Mouse (Mus musculus) lung, postnatal 14 days (tissue): ENCODE measurements at regions not wholly inside any gene's neighbourhood (a gene's known extent, or its start where the extent isn't known, plus 50 kb on each side); places are given as distances from the start of the nearest gene placed in this dataset.

Experiments used
- DNase-seq: peaks from one replicate; pipeline ENCODE4 v3.0.0; 2021

DNA sequence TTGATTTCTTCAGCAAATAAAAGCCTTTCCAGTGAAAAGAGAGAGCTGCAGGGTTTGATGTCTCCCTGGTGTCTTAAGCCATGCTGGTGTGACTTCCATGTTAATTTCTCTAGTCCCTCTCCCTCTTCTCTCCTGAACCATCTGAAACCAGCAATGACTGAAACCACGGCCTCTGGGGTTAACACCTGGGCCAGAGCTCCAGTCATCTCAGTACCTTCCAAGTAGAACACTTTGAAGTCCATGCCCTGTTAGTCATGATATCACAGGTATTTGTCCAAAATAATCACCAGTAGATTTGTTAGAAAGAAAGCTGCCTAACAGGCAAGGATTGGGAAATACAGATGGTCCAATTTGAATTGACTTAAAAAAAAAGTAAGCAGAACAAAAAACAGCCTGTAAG, 56.8 kb upstream of the Lhx8 start:
- no peak for DNase-seq

DNA sequence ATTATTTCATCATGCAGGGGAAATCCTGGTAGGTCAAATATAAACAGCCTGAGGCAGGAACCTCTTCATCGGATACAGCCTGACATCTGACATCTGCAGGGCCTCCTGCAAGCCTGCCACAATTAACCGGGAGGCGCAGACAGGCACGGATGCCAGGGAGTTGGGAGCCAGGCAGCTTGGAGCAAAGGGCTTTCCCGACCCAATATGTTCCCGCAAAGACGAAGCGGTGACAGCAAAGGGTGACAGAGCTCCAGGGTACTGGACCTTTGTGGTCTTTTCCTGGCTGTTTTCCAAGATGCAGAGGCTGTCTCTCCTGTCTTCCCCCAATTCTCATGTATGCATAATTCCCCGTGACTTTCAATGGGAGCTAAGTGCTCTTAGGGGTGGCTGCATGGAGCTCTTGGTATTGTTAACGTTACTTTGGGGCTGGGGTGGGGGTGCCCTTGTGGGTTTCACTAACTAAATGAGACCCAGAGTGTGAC, 55.4 kb upstream of the Lhx8 start:
- no peak for DNase-seq

DNA sequence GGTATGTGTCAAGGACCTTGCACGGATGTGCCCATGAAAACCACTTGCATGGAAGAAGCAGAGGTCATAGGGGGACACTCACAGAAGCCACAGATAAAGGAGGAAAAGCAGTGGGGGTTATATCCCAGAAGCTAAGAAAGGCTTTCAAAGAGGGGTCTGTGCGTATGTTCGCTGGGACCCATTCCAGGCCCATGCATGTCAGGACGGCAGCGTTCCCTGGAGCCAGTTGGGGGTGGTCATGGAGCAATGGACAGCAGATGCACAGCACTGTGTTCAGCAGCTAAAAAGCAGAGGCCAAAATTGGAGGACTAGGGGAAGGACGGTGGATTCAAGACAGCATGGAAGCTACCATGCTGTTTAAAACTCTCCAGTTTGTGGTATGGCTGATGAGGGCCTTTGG, 52.4 kb upstream of the Lhx8 start:
- no peak for DNase-seq

DNA sequence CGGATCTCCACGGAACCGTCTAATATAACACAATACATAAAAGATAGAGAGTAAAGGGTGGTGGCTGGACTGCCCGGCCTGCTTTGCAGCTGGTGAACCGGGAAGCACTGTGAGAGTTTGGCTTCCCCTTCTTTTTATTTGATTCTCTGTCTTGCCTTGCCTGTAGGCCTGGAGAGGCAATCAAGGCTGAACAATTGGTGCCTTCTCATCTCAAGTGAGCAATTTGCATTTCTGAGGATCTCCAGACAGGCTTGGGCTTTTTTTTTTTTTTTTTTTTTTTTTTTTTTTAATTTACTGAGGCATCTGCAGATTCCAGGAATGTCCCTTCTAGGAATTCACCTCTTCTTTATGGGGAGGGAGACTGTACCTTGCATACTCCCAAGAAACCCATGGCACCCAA, 51.1 kb upstream of the Lhx8 start:
- no peak for DNase-seq
